Mouse (Mus musculus) layer of hippocampus, adult 9-11 months (tissue): ENCODE measurements around the gene BC107364.
"Not testable (repeated sequence)": the region's sequence is repeated elsewhere in the genome, so short reads cannot be mapped to it uniquely, and the experiment has no call there.

Experiments
- DNase-seq: peaks from one replicate; pipeline ENCODE4 v3.0.0; 2022

Gene BC107364

GRCm38 (mm10) chr3:96485361-96485760, 33.3 kb upstream of the BC107364 start:
- no peak for DNase-seq

- no peak for DNase-seq
Observed at GRCm38 (mm10) chr3:96484921-96485320, 32.8 kb upstream of the BC107364 start.

DNA sequence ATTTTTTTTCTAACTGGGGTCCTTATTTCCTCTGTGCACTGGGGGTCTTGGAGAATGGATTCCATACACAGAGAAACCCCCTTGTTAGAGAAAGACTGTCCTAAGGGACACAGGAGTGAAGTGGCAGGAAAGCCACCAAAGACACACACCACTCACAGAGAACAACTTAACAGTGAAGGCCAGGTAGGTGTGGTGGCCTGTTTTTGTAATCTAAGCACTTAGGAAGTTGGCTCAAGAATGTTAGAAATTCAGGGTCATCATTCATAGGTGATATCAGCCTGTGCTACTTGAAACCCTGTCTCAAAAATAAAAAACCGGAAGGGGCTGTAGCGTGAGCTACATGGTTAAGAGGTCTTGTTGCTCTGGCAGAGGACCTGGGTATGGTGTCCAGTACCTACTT, 31.8 kb upstream of the BC107364 start:
- no peak for DNase-seq

GRCm38 (mm10) chr3:96483044-96483443, 30.9 kb upstream of the BC107364 start:
- not testable (repeated sequence) for DNase-seq

GRCm38 (mm10) chr3:96482451-96482850, 30.3 kb upstream of the BC107364 start:
- no peak for DNase-seq

GRCm38 (mm10) chr3:96481856-96482255, 29.8 kb upstream of the BC107364 start:
- DNase-seq, result no peak

DNA sequence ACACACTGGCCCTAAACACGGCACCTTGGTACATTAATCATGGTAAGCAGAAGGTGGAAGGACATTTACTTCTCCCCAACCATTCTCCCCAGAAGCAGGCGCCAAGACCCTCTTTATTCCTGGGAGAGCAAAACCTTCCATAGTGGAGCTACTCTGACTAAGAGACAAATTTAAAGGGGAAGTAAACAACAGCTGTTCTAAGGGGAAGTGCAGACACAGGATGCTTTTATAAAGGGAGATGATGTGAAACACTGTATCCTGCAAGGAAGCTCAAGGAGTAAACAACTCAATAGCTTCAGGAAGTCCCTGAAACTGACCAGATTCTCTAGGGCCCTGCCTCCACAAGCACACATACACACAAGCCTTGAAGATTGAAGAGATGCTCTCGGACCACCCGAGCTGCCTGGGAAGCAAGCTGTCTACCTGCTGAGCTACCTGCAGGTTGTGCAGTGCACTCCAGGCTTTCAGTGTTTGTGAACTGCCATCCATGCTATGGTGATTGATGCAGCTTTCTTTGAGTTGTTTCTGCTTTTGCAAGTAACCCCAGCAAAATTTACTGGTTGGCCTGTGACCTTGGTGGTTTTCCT, 28.7 kb upstream of the BC107364 start:
- DNase-seq, result no peak

- DNase-seq, result no peak
Observed at GRCm38 (mm10) chr3:96479249-96479648, 27.1 kb upstream of the BC107364 start.

DNA sequence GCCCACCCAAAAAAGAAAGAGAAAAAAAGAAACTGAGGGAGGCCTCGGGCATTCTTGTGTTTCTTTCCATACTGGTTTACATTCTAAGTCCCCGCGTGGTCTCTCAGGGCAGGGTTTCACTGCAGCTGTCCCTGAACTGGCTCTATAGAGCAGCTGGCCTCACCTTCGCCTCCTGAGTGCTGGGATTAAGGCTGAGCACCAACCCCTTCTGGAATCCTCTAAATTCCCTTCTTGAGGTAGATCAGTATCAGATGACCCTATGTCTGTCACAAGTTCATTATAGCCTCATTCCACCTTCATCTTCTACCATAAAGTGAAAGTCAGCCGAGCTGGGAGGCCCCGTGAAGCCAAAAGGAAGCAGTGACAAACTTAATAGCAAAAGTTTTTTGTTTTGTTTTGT, 25.5 kb upstream of the BC107364 start:
- DNase-seq, result no peak

DNA sequence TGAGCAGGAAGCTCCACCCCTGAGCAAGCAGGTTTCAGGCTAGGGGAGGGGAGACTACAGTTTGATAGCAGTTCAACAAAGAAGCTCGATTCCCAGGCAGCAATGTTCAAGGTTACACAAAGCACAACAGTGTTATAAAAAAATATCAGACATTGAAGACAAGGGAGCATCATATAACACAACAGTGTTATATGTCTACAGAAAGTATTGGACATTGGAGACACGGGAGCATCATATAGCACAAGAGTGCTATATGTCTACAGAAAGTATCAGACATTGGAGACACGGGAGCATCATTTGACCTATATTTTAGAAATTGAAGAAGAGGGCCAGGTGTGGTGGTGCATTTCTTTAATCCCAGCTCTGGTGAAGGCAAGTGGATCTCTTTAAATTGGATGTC, 25.0 kb upstream of the BC107364 start:
- no peak for DNase-seq

- no peak for DNase-seq
Observed at GRCm38 (mm10) chr3:96474909-96475655, 23.0 kb upstream of the BC107364 start.

GRCm38 (mm10) chr3:96473556-96473955, 21.4 kb upstream of the BC107364 start:
- not testable (repeated sequence) for DNase-seq

GRCm38 (mm10) chr3:96472066-96472465, 20.0 kb upstream of the BC107364 start:
- DNase-seq, result no peak

- no peak for DNase-seq
Observed at GRCm38 (mm10) chr3:96469626-96470025, 17.5 kb upstream of the BC107364 start.

GRCm38 (mm10) chr3:96468335-96468734, 16.2 kb upstream of the BC107364 start:
- not testable (repeated sequence) for DNase-seq

DNA sequence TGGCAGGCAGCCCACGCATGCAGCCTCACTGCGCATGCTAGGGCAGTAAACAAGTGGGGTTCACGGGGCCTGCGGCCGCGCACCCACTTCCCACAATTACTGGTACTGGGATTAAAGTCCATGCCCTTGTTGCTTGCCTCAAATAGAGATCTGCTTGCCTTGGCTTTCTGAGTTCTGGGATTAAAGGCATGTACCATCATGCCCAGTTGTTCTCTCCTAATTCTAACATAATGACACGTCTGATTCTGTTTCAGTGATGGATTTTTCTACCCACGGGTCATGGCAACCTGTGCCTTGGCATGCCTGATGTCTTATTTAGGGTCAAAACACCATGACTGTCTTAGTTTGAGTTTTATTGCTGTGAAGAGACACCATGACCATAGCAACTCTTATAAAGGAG, 15.5 kb upstream of the BC107364 start:
- DNase-seq, result no peak

DNA sequence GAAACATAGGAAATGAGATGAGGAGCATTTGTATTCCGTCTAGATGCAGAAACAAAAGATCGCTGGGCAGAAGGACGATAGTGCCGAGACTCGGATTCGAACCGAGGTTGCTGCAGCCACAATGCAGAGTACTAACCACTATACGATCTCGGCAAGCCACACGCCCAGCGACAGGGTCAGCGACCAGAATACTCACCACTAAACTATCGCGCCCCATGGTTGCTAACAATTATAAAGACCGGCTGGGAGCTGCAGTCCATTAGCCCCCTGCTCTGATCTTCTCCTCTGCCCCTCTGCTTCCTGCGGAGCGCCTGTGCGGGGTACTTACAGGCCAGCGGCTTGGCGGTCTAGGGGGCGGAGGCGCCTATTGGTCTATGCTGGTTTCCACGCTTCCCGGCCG, 11.8 kb upstream of the BC107364 start:
- DNase-seq, result no peak

GRCm38 (mm10) chr3:96460568-96460870, 8.4 kb upstream of the BC107364 start:
- DNase-seq, result not testable (repeated sequence)

DNA sequence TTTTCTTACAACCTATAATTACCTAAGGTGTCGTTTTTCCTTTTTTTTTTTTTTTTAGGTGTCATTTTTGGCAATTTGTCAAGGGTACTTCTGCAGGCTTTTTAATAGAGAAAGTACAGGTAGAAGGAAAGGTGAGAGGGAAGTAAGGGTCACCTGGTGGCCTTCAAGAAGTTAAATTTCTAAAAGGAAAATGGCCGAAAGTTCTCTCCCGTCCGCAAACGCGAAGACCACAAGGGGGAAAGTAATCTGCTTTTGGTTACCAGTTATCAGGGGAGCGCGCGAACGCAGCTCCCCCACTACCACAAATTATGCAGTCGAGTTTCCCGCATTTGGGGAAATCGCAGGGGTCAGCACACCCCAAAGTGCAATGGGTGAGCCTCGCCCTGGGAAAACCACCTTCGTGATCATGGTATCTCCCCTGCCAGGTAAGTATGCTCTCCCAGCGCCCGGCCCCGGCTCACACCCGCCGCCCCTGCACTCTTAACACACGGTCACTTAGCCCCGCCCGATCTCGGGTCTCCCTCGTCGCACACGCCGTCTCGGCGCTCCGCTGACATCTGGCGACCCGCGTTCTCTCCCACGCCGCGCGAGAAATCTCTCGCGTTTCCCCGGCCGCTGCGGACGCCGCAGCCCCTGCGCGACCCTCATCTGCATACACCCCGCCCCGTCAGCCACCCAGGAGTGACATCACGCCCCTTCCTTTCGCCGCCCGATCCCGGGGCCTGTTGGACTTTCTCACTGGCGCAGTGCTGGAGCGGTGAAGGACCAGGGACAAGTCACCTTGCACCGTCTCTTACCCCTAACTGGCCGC, 7.9 kb upstream of the BC107364 start:
- not testable (repeated sequence) for DNase-seq

DNA sequence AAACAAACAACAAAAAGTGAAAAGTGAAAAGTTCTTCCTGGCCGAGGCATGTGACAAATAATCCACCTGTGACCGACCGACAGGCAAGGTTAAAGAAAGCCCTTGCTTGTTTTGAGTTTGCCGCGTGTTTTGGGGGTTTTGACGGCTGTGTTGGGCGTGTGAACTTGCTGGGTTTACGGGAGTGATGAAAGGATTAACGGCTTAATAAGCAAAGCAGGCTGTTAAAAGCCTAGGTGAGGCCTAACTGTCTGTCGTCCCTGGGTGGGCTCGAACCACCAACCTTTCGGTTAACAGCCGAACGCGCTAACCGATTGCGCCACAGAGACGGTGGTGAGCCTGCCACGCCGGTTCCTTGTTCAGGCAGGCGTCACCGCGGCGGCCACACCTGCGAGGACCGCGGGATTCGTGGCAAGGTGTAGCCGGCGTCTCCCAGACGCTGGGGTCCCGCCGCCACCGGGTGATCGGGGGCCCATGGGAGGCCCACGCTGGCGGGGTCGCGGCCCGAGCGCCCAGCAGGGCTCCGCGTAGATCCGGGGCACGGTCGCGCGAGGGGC, 6.9 kb upstream of the BC107364 start:
- not testable (repeated sequence) for DNase-seq

GRCm38 (mm10) chr3:96458008-96458407, 5.9 kb upstream of the BC107364 start:
- not testable (repeated sequence) for DNase-seq

DNA sequence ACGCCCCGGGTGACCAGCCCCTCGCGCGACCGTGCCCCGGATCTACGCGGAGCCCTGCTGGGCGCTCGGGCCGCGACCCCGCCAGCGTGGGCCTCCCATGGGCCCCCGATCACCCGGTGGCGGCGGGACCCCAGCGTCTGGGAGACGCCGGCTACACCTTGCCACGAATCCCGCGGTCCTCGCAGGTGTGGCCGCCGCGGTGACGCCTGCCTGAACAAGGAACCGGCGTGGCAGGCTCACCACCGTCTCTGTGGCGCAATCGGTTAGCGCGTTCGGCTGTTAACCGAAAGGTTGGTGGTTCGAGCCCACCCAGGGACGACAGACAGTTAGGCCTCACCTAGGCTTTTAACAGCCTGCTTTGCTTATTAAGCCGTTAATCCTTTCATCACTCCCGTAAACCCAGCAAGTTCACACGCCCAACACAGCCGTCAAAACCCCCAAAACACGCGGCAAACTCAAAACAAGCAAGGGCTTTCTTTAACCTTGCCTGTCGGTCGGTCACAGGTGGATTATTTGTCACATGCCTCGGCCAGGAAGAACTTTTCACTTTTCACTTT, 847 bp downstream of the BC107364 start:
- DNase-seq, result not testable (repeated sequence)

DNA sequence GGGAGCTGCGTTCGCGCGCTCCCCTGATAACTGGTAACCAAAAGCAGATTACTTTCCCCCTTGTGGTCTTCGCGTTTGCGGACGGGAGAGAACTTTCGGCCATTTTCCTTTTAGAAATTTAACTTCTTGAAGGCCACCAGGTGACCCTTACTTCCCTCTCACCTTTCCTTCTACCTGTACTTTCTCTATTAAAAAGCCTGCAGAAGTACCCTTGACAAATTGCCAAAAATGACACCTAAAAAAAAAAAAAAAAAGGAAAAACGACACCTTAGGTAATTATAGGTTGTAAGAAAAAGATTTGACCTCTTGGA, 1.6 kb downstream of the BC107364 start:
- DNase-seq, result not testable (repeated sequence)
